ENCODE assay signal across 8 mouse cellular contexts in genomic region chr9:56950414-56951400, GRCm38 (mm10). TPM values are rescaled to one million over a fixed set of nuclear protein-coding genes. Genes with fewer than 3 reads are reported as not detected.
DNase-seq lines count a peak whose midpoint lies in the region; ATAC-seq and TF ChIP-seq lines count a peak whose summit lies in the region.

Gene Snupn, plus strand, starts transcription at chr9:56950878.

- H3K4me1 ChIP-seq in ES-E14 (ENCODE audit: control insufficient read depth in 2 of 2, insufficient read depth in 2 of 2, low read length in 2 of 2, poor library complexity in 1 of 2), result peaks cover 2 to 3% of the 10 kb centered on the region in 2 experiments; a peak in 2 of 4 replicates
- peaks cover 13% of the 10 kb centered on the region for H3K4me1 ChIP-seq in forebrain, embryonic 15.5 days
- peaks cover 6% of the 10 kb centered on the region for H3K4me1 ChIP-seq in lung, adult 2 months (ENCODE audit: control insufficient read depth, insufficient read depth, low read length)

- TF ChIP-seq CTCF in lung, adult 2 months (IDR thresholded peaks at IDR 0.05; ENCODE audit: insufficient read depth, low read length), result no peak

- peak; percentile 99 for DNase-seq in ES-E14 (ENCODE audit: low read depth, low spot score)
- peak; percentile 95 for DNase-seq in cerebellum, adult 11-12 months
- peak; percentile 96 for DNase-seq in heart, postnatal 25 days (ENCODE audit: low spot score)
- DNase-seq in layer of hippocampus, adult 18-20 months (ENCODE audit: low spot score in 2 of 2), result peak; percentile 96 to 97
- peak; percentile 96 for DNase-seq in lung, adult 2 months
- peak; percentile 96 to 97 for DNase-seq in thymus, adult 18-20 months

- H3K27ac ChIP-seq in ES-E14 (ENCODE audit: insufficient read depth, low read depth, low read length, poor library complexity, severe bottlenecking), result peak within 1 kb of the TSS; percentile 54
- peak within 1 kb of the TSS; percentile 92 for H3K27ac ChIP-seq in forebrain, embryonic 15.5 days (replicated peaks)

- H3K9ac ChIP-seq in ES-E14 (ENCODE audit: insufficient read depth, low read depth, low read length, poor library complexity, severe bottlenecking), result peak within 1 kb of the TSS; percentile 80
- H3K9ac ChIP-seq in forebrain, embryonic 15.5 days (replicated peaks), result peak within 1 kb of the TSS; percentile 83

- TF ChIP-seq POLR2A in lung, adult 2 months (IDR thresholded peaks at IDR 0.05; ENCODE audit: borderline replicate concordance, extremely low read depth, low read depth, low read length), result peak; percentile 92; the same call in 1 of the 2 replicates

- intact Hi-C loops in heart, postnatal 25 days (cut with DNase I), result loop anchor here (2.0 to 5.0 kb wide), 3 partner anchors 44 to 197 kb away; partner anchors contain the start of genes Neil1 and Ptpn9

- under 1% methylated on average over 50 of the region's 50 CpGs for WGBS in forebrain, embryonic 15.5 days
- under 1% methylated on average over 50 of the region's 50 CpGs for WGBS in lung, adult 2 months

- in situ Hi-C loops in ES-E14 (cut with MboI; ENCODE audit: low sequenced_read_pairs in 2 of 2, unreplicated experiment in 2 of 2), result no loop called here

- peak; percentile 100 for ATAC-seq in forebrain, embryonic 15.5 days (replicated peaks)
- peak; percentile 100 for ATAC-seq in neutrophil, adult 5-6 weeks (ENCODE audit: extremely low read depth, insufficient number of reproducible peaks, low FRiP score, poor library complexity, severe bottlenecking)

- no peaks in the 10 kb centered on the region for H3K9me3 ChIP-seq in ES-E14 (ENCODE audit: control insufficient read depth, insufficient read depth, low read depth, low read length)
- no peaks in the 10 kb centered on the region for H3K9me3 ChIP-seq in forebrain, embryonic 15.5 days

- peak within 1 kb of the TSS; percentile 65 for H3K4me2 ChIP-seq in forebrain, embryonic 15.5 days (replicated peaks)

- H3K27me3 ChIP-seq in forebrain, embryonic 15.5 days, result no peaks in the 10 kb centered on the region

- H3K4me3 ChIP-seq in ES-E14 (ENCODE audit: insufficient read depth in 1 of 2, low read depth in 1 of 2, low read length in 2 of 2, poor library complexity in 1 of 2, severe bottlenecking in 1 of 2), result peak within 1 kb of the TSS; percentile 75 to 99
- peak within 1 kb of the TSS; percentile 73 for H3K4me3 ChIP-seq in forebrain, embryonic 15.5 days
- H3K4me3 ChIP-seq in lung, adult 2 months (replicated peaks; ENCODE audit: extremely low read depth, low read depth, low read length), result peak within 1 kb of the TSS; percentile 100

- no peaks in the 10 kb centered on the region for H3K36me3 ChIP-seq in ES-E14 (ENCODE audit: control insufficient read depth, insufficient read depth, low read length, poor library complexity, severe bottlenecking)
- H3K36me3 ChIP-seq in forebrain, embryonic 15.5 days, result no peaks in the 10 kb centered on the region

TF ChIP-seq in ES-E14, 5 proteins besides CTCF, POLR2A, EP300 and RAD21:
- TF ChIP-seq HCFC1 (IDR thresholded peaks at IDR 0.05; ENCODE audit: borderline replicate concordance, insufficient read depth, low read length), result peak; percentile 69; the same call in 1 of the 2 replicates
- no peak for TF ChIP-seq MAFK (IDR thresholded peaks at IDR 0.05; ENCODE audit: insufficient read depth, low read depth, low read length)
- no peak for TF ChIP-seq ZNF384 (IDR thresholded peaks at IDR 0.05; ENCODE audit: low read depth, low read length)
- TF ChIP-seq ZC3H11A (IDR thresholded peaks at IDR 0.05; ENCODE audit: borderline replicate concordance, low read depth, low read length), result no peak
- peak; percentile 88 for TF ChIP-seq CHD2 (IDR thresholded peaks at IDR 0.05; ENCODE audit: low read depth, low read length)
TF ChIP-seq in ES-E14: peak in this region for 2.

RNA-seq across cellular contexts. Expression of gene Snupn, which starts in this region (rescaled TPM):
- total RNA-seq in ES-E14 (2012; rRNA removed), result 16.4 and 18.2 TPM in 2 replicates
- 29.5 and 31.9 TPM in 2 replicates for polyA plus RNA-seq in forebrain, embryonic 15.5 days (2015; fragmentation: Nextera tagmentation; extraction: Ambion mirVana)
- 10 to 100 TPM in 1 of 2 experiments, 1 to 10 TPM in 1; 9.9 to 10.1 TPM for total RNA-seq in heart, postnatal 25 days (2021)
- total RNA-seq in layer of hippocampus, adult 18-20 months (2021), result 10 to 100 TPM; 16.7 to 19.3 TPM
- 3.8 and 5.0 TPM in 2 replicates for polyA plus RNA-seq in lung, adult 2 months (2012; rRNA removed)
- total RNA-seq in neutrophil, adult 5-6 weeks (2017), result 5.2 and 5.6 TPM in 2 replicates

Comparison
In these comparisons a context has a peak if more than half of its experiments do, and no peak if none do; other contexts are left out.
1. Peak in every context shown above with its lines: DNase-seq, ATAC-seq, H3K4me3 ChIP-seq and H3K27ac ChIP-seq.